Mouse (Mus musculus) gastrocnemius, adult 2 months (tissue): ENCODE measurements around the gene Mmp25. TPM values are rescaled to one million over a fixed set of nuclear protein-coding genes. Genes with fewer than 3 reads are reported as not detected.
"Not testable (repeated sequence)": the region's sequence is repeated elsewhere in the genome, so short reads cannot be mapped to it uniquely, and the experiment has no call there.

Source experiments
- DNase-seq: peaks from one replicate; pipeline ENCODE4 v3.0.0; 2022
- H3K27ac ChIP-seq: fragments of 200-600 bp; 2 replicates; pipeline ENCODE4 v1.8.1; 2022; ENCODE audit warnings: mild to moderate bottlenecking
- H3K4me3 ChIP-seq: fragments of 200-600 bp; 2 replicates; pipeline ENCODE4 v1.8.1; 2022; ENCODE audit warnings: mild to moderate bottlenecking, moderate library complexity
- CTCF ChIP-seq: fragments of 200-600 bp; IDR thresholded peaks from 2 replicates; pipeline ENCODE4 v1.8.1; 2022; ENCODE audit warnings: antibody characterized with exemption, mild to moderate bottlenecking, moderate library complexity
- intact Hi-C: fragments of 180-260 bp; cut with DNase I; formaldehyde crosslinking; loops from one replicate; pipeline ENCODE4 v1.15.1; 2025
- total RNA-seq, 2 experiments: library from RNA; stranded (reverse); gene quantifications; 2 replicates each; pipeline ENCODE4 v1.2.3; 2021

Gene Mmp25
- total RNA-seq, 2 experiments from 2014 or later = 0.06 TPM; not detected in 1

DNA sequence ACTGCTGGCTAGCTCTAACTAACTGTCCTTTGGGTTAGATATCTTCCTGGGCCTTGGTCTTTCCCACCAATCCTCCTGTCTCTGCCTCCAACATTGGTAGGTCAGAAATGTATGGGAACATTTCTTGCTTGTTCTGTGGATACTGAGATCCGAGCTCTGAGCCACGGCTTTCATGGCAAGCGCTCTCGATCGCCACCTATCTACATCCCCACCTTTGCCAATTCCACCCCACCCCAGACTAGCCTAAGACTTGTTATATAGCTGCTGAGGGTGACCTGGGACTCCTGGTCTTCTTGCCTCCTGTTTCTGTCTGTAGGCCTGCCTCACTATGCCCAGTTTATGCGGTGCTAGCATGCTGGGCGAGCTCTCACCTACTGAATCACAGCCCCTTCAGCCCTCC, 40.7 kb downstream of the Mmp25 start:
- no peak for DNase-seq

DNA sequence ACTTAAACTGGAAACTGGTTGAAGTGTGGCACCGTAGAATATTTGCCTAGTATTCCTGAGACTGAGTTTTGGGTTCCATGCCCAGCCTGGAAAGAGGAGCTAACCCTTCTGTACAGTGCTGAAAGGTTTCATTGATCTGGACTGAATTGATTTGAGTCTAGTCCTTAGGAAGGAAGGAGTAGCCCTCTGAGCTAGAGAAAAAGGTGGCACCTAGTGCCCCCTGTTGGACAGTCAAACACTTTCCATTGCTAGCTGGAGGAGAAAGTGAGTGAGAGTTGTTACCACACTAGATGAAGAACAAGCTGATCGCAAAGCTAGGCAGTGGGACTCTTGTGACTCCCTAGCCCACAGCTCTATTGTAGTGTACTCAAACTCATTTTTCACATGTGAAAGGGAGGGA, 41.5 kb downstream of the Mmp25 start:
- intact Hi-C loops = no loop called here
- H3K27ac ChIP-seq = no peak overlapping the region
- no peak for DNase-seq
- peak; percentile 54 for TF ChIP-seq CTCF
- no peak overlapping the region for H3K4me3 ChIP-seq

More for the DNA sequence above, 40.7 kb downstream of the Mmp25 start:
- no peak overlapping the region for H3K4me3 ChIP-seq
- no peak overlapping the region for H3K27ac ChIP-seq
- no peak for TF ChIP-seq CTCF
- intact Hi-C loops = no loop called here

DNA sequence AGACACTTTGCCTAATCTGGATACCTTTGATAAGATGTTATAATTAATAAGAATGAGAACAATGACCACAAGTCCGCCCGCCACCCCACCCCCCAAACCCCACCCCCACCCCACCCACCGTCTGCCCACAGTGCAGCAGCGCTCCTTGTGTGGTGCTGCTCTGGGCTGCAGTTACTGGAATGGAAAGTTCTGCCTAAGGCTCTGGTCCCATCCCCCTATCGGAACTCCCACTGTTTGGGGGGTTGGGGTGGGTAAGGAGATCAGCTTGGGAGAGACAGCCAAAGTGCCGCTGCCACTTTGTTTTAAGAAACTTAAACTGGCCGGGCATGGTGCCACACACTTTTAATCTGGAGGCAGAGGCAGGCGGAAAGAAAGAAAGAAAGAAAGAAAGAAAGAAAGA, 42.0 kb downstream of the Mmp25 start:
- Histone ChIP-seq H3K27ac (no peak overlapping the region), H3K4me3 (no peak overlapping the region)
- no peak for TF ChIP-seq CTCF
- DNase-seq = no peak
- intact Hi-C loops = no loop called here

DNA sequence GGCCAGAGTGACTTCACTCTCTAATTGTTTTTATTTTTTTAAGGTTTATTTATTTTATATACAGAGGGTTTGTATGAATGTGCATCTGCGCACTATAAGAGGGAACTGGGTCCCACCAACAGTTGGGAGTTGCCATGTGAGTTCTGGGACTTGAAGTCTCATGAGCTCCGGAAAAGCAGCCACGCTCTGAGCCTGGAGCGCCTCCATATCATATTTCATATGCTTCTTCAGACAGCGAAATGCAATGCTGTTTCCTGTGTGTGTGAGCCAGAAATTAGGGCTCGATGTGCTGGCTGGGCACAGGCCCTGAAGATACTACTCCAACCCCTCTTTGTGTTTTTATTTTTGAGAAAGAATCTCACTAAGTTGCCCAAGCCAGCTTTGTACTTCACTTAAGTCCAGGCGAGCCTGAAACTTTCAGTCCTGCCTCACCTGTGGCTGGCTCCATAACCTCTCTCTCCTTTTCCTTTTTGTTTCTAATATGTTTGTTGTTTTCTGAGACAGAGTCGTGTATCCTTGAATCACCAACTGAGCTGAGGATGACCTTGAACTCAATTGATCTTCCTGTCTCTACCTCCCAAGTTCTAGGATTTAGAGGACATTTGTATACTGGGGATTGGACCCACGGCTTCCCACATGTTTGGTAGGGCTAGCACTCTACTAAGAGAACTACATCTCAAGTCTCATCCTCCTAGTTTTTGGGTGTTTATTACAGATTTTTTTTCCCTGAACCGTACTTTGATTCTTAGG, 43.1 kb downstream of the Mmp25 start:
- TF ChIP-seq CTCF = no peak
- no peak for DNase-seq
- H3K27ac ChIP-seq = no peak overlapping the region
- intact Hi-C loops = no loop called here
- no peak overlapping the region for H3K4me3 ChIP-seq

DNA sequence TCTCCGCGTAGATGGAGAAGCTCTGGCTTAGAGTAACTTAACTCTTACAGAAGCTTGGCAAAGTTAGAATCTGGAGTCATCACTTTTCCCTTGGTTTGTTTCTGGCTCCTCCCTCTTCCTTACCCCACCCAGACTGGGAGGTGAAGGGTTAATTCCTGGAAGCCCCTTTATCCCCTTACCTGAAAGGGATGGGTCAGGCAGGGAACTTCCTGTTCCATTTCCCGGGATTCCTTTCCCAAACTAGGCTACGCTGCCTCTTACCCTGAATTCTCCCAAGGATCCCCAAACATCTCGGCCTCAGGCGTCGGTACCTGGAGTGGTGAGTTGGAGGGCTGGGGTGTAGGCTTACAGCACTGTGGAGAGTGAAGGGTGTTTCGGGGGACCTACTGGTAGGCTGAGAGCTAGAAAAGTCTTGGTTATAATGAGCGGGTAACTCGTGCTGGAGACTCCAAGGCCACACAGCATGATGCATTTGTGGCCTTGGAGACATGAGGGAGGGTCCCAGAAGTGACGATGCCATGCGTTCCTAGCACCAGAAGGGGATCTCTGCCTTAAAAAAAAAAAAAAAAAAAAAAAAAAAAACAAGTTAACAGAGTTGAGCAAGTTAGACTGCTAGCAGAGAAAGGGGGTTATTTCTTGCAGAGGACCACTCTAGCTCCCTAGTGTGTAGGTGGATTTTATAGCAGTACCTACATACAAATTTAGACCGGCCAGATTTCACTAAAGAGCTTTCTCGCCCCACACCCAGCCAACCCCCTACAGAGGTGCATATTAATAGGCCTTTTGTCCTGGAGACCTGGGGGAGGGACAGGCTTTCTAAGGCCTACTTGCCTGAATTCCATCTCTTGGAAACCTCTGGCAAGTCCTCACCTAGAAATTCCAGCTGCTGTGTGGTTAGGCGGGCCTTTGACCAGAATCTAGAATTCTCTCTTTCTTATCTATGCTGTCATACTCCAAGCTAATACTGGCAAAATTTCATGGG, 44.1 kb downstream of the Mmp25 start, which contains the start of gene Zscan10:
Zscan10 (plus strand) TSS at position 216 of the 982 bp plus-strand sequence.
- DNase-seq = no peak
- TF ChIP-seq CTCF = no peak
- intact Hi-C loops = no loop called here
- Histone ChIP-seq H3K4me3 (peak within 1 kb of the TSS; percentile 87), H3K27ac (peak within 1 kb of the TSS; percentile 90)

DNA sequence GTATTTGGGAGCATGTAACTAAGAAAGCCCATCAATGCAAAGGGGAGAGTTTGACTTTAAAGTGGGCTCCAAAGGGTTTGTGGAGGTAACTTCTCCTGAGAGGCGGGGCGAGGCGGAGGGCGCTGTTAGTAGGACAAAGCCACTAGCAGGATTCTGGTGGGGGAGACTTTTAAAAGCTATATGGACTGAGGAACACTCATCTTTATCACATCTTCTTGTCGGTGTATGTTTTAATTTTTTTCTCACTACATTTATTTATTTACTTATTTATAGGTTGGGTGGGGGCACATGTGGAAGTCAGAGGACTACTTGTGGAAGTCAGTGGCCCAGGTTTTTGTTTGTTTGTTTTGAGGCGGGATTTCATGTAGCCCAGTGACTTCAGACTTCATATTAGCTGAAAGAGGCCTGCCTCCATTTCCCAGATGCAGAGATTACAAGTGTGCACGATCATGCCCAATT, 45.4 kb downstream of the Mmp25 start:
- peak overlapping the region; percentile 87 for H3K4me3 ChIP-seq
- intact Hi-C loops = no loop called here
- H3K27ac ChIP-seq = peak overlapping the region; percentile 90
- peak; percentile 31 for DNase-seq
- TF ChIP-seq CTCF = no peak

DNA sequence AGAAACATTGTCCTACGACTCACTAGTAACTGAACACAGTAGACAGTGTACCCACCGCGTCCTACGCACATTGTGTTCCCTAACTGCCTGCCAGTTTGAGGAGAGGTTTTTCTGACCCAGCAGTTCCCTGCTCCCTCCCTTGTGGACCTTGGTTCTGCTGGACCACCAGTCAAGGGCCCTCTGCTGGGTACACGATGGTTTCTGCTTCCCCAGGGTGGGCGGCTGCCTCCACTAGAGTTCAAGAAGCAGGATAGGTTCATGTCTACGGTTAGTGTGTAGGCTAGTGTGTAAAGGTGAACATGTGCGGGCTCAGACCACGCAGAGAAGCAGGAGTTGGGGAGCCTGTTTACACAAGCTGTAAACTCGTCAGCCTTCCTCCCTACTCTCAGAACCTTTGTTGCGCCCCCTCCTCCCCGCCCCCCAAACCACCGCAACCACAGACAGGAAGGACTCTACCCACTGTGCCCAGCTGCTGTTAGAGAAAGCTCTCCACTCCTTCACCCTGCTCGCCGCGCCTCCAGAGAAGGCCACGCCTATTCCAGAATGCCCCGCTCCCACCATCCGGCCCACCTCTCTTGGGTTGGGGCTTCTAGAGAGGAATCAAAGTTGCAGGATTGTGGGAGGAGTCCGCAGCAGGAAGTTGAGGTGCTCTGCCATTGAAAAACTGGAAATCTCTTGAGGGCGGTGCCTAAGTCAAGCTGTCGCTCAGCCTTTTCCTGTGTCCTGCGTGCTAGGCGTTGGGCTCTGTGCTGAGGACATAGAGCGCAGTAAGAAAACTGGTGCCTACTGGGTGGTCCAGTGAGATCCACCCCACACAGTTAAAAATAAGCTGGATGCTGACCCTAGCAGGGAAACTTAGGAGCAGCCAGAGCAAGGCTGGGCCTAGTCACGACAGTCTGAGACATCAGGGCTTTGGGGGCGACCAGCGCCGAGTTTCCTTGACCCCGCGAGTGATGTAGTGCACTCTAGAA, 46.2 kb downstream of the Mmp25 start, which contains the start of gene Zfp13:
Zfp13 (minus strand) TSS at position 906 of the 971 bp plus-strand sequence.
- intact Hi-C loops = no loop called here
- peak; percentile 86 for DNase-seq
- Histone ChIP-seq H3K4me3 (peak within 1 kb of the TSS; percentile 87), H3K27ac (peak within 1 kb of the TSS; percentile 90)
- TF ChIP-seq CTCF = no peak

DNA sequence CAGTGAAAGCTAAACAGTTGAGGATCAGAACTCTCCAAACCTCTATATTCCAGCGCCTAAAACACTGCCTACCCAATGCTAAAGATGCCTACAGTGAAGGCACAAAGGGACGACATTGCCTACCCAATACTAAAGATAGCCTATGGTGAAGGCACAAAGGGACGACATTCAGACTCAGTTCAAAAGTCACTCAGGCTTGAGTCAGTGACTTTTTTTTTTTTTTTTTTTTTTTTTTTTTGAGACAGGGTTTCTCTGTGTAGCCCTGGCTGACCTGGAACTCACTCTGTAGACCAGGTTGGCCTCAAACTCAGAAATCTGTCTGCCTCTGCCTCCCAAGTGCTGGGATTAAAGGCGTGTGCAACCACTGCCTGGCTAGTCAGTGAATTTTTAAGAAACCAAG, 49.9 kb downstream of the Mmp25 start:
- intact Hi-C loops, H3K27ac ChIP-seq, DNase-seq, H3K4me3 ChIP-seq: not testable (repeated sequence)

DNA sequence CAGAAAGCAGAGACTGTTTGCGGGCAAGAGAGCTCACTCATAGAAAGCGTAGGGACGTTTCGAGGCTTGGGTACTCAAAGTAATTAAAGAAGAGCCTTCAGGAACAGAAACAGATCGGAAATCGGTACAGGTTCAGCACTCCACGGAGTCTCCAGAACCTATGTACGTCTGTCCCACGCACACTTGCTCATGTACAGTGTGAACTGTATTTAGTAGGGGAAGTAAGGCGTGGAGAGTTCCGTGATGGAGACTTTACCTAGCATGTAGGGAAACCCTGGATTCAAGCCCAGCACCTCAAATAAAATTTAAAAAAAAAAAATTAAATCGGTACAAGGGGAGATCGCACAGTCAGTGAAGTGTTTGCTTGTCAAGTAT, 52.2 kb downstream of the Mmp25 start:
- peak overlapping the region; percentile 77 for H3K4me3 ChIP-seq

DNA sequence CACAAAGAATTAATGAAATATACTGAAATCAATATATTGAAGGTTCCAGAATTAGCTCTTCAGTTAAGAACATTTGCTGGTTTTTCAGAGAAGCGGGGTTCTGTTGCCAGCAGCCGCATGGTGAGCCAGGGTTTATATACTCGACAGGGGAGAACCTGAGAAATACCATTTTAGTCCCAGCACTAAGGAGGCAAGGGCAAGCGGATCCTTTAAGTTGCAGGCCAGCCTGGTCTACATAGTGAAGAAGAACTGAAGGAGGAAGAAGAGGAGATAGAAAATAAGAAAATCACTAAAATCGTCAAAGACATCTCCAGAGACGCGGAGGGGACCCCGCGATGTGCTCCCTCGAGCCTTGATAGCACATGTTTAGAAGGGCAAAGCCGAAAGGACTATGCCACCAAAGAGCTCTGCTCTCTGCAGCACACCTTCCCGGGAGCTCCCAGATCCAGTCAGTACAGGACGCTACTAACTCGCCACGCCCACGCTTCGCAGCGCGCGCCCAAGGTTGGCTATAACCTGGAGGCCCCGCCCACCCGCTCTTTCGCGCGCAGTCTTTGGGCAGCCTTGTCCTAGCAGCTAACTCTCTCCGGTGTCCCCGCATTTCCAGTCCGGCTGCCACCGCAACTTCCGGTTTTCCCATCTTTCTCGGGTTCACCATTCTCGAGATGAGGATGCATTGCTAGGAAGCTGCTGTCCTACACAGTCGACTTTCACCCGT, 52.7 kb downstream of the Mmp25 start:
- Histone ChIP-seq H3K4me3 (peak overlapping the region; percentile 77), H3K27ac (peak overlapping the region; percentile 82)
- intact Hi-C loops = no loop called here
- no peak for TF ChIP-seq CTCF
- DNase-seq = peak; percentile 97

More for the DNA sequence above, 52.2 kb downstream of the Mmp25 start:
- DNase-seq = no peak
- TF ChIP-seq CTCF = no peak
- intact Hi-C loops = no loop called here
- H3K27ac ChIP-seq = peak overlapping the region; percentile 82

DNA sequence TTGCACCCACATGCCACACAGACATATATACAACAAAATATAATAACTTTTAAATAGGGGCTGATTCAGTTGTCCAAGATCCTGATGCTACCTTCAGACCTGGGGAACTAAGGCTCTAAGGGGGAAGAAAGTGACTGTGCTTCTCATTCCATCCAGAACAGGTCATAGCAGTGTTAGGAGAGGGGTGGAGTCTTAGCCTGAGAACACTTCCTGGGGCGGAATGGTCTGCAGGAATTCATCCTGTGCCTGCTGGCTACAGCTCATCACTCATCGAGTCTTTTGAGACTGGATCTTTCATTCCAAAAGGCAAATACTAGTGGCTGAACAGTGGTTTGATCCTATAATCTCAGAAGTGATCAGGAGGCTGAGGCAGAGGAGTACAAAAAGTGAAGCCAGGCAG, 57.8 kb downstream of the Mmp25 start:
- TF ChIP-seq CTCF = no peak
- DNase-seq = no peak
- intact Hi-C loops = no loop called here
- no peak overlapping the region for H3K4me3 ChIP-seq
- H3K27ac ChIP-seq = no peak overlapping the region
